Mouse (Mus musculus): ENCODE results near the gene Dhps. TPM values are rescaled to one million over a fixed set of nuclear protein-coding genes. Genes with fewer than 3 reads are reported as not detected.
"Not testable (repeated sequence)": the region's sequence is repeated elsewhere in the genome, so short reads cannot be mapped to it uniquely, and the experiment has no call there.

Gene Dhps
- total and polyA plus RNA-seq, 2 experiments from 2014 or later: 25.9 to 45.0 TPM

DNA sequence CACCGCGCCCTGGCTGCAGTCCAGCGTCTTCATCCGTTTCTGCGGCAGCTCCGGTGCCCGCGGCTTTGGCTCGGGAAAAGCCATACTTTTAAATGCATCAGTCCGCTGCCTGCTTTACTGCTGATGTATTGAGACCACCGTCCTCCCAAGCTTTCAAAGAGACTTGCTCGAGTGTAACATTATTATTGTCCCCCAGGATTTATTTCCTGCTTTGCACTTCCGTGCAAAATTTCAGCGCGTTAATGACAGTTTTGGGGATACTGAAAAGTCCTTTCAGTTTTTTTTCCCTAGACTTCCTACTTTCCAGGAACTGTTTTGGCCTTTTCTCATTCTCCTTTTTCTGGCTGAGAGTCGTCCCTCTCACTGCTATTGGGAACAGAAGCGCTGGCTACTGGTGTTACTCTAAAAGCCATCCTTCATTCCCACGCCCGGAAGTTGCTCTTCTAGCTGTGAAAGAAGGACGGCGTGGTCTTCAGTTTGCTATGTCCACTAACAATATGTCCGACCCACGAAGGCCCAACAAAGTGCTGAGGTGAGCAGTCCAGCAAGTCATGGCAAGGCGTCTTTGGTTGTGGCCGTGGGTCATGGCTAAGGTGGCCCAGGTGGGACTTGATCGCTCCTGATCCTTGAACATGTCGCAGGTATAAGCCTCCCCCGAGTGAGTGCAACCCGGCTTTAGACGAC is 9.1 kb downstream of the Dhps start, which contains the start of gene Wdr83os:
Wdr83os (plus strand) TSS at position 209 of the 684 bp plus-strand sequence.
- Histone ChIP-seq H3K27me3 (ENCODE audit: control insufficient read depth, insufficient read depth, low read length) (no peaks in the 10 kb centered on the region), H3K27ac (ENCODE audit: low read depth) (peak within 1 kb of the TSS; percentile 81), H3K36me3 (replicated peaks; ENCODE audit: control insufficient read depth, insufficient read depth, low read length) (peaks cover 23% of the 10 kb centered on the region), H3K9me3 (replicated peaks; ENCODE audit: control insufficient read depth, low read length) (no peaks in the 10 kb centered on the region), H3K9ac (replicated peaks; ENCODE audit: low read depth, low read length) (peak within 1 kb of the TSS; percentile 93), H3K4me1 (ENCODE audit: control insufficient read depth, insufficient read depth) (peaks cover 20% of the 10 kb centered on the region), H3K4me3 (ENCODE audit: low read depth, low read length) (peak within 1 kb of the TSS; percentile 74), H3K4me2 (ENCODE audit: low read depth, low read length) (peak within 1 kb of the TSS; percentile 99)
- TF ChIP-seq CTCF (IDR thresholded peaks at IDR 0.05; ENCODE audit: low read depth) (no peak), EP300 (IDR thresholded peaks at IDR 0.05; ENCODE audit: low read depth) (no peak)
- ATAC-seq (ENCODE audit: insufficient read depth, low read depth): peak; percentile 10; the same call in 1 of the 2 replicates
- peak; percentile 69 for DNase-seq (ENCODE audit: low spot score)
- WGBS: under 1% methylated on average over 30 of the region's 30 CpGs

DNA sequence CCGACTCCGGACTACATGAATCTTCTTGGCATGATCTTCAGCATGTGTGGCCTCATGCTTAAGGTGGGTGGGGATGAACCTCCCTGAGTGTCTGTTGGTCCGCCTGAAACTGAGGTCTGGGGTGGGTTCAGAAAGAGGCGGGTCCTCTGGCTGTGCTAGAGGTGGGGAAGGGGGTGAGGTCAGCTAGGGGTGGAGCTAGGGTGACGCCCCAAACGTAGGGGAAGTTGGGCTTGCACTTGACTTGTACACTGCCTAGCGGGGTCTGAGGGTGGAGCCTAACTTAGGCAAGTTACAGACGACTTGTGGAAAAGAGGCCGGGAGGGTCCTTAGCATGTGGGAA is 9.6 kb downstream of the Dhps start, which contains the start of gene Wdr83:
Wdr83 (minus strand) TSS at position 91 of the 340 bp plus-strand sequence.
- WGBS: 2% methylated on average over 9 of the region's 9 CpGs
- peak within 1 kb of the TSS; percentile 74 for H3K4me3 ChIP-seq (ENCODE audit: low read depth, low read length)
- ATAC-seq (ENCODE audit: insufficient read depth, low read depth) (peak; percentile 27; the same call in 1 of the 2 replicates), DNase-seq (ENCODE audit: low spot score) (peak; percentile 40)
- peak within 1 kb of the TSS; percentile 93 for H3K9ac ChIP-seq (replicated peaks; ENCODE audit: low read depth, low read length)
- TF ChIP-seq CTCF (IDR thresholded peaks at IDR 0.05; ENCODE audit: low read depth): no peak
- no peak for TF ChIP-seq EP300 (IDR thresholded peaks at IDR 0.05; ENCODE audit: low read depth)
- no peaks in the 10 kb centered on the region for H3K27me3 ChIP-seq (ENCODE audit: control insufficient read depth, insufficient read depth, low read length)
- H3K9me3 ChIP-seq (replicated peaks; ENCODE audit: control insufficient read depth, low read length): no peaks in the 10 kb centered on the region
- peak within 1 kb of the TSS; percentile 81 for H3K27ac ChIP-seq (ENCODE audit: low read depth)
- H3K4me1 ChIP-seq (ENCODE audit: control insufficient read depth, insufficient read depth): peaks cover 20% of the 10 kb centered on the region
- H3K4me2 ChIP-seq (ENCODE audit: low read depth, low read length): peak within 1 kb of the TSS; percentile 99
- peaks cover 22% of the 10 kb centered on the region for H3K36me3 ChIP-seq (replicated peaks; ENCODE audit: control insufficient read depth, insufficient read depth, low read length)

DNA sequence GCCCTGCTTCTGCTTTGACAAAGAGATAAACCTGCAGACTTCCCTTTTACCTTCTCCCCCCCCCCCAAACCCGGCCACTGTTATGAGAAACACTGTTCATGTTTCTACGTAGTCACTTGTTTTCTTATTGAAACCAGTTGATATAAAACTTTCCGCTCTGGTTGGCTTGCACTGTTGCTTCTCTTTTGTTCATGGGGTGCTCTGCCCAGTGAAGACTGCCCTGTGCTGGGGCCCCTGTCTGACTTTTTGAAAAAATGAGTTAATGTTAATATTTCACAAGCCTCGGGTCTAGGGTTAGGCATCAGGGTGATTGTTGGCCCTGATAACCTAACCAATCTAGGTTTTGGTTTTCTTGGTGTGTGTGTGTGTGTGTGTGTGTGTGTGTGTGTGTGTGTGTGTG is 10.6 kb downstream of the Dhps start:
- not testable (repeated sequence) for H3K9ac ChIP-seq (replicated peaks; ENCODE audit: low read depth, low read length); H3K4me3 ChIP-seq (ENCODE audit: low read depth, low read length); DNase-seq (ENCODE audit: low spot score); H3K27me3 ChIP-seq (ENCODE audit: control insufficient read depth, insufficient read depth, low read length); H3K4me2 ChIP-seq (ENCODE audit: low read depth, low read length); H3K9me3 ChIP-seq (replicated peaks; ENCODE audit: control insufficient read depth, low read length); H3K27ac ChIP-seq (ENCODE audit: low read depth); ATAC-seq (ENCODE audit: insufficient read depth, low read depth)
- peaks cover 22% of the 10 kb centered on the region for H3K36me3 ChIP-seq (replicated peaks; ENCODE audit: control insufficient read depth, insufficient read depth, low read length)
- 79% methylated on average over 4 of the region's 4 CpGs for WGBS
- peaks cover 20% of the 10 kb centered on the region for H3K4me1 ChIP-seq (ENCODE audit: control insufficient read depth, insufficient read depth)

DNA sequence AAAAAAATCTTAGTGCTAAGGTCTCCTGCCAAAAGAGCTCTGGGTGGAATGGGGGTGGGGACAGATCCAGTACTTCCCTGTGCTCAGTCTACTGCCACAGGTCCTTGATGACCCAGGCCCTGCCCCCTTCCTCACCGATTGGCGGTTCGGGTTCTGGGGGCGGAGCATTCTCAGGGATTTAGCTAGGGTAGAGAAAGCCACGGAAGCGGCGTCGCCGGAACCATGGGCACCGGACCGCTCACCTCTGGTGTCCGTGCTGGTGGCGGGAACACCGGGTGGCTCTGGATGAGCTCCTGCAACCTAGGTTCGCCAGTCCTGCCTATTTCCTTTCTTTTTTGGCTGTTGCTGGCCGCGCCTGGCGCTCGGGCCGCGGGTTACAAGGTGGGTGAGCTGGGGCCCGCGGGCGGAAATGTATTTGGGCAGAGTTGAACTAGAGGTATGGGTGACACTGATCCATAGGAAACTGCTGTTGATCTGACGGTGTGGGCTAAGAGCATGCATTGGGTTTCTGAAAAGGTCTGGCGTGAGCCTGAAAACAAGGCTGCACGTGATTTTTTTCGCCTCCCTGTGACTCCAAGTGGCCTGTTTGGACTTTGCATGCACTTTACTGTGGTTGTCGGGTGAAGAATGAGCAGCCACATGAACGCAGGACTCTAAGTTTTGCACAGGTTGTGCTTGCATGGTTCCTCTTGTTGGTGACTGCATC is 11.7 kb downstream of the Dhps start, which contains the start of gene Man2b1:
Man2b1 (plus strand) TSS at position 163 of the 706 bp plus-strand sequence.
- Histone ChIP-seq H3K9me3 (replicated peaks; ENCODE audit: control insufficient read depth, low read length) (no peaks in the 10 kb centered on the region), H3K4me3 (ENCODE audit: low read depth, low read length) (peak within 1 kb of the TSS; percentile 80), H3K9ac (replicated peaks; ENCODE audit: low read depth, low read length) (peak within 1 kb of the TSS; percentile 58), H3K4me1 (ENCODE audit: control insufficient read depth, insufficient read depth) (peaks cover 20% of the 10 kb centered on the region), H3K4me2 (ENCODE audit: low read depth, low read length) (peak within 1 kb of the TSS; percentile 93), H3K27me3 (ENCODE audit: control insufficient read depth, insufficient read depth, low read length) (no peaks in the 10 kb centered on the region), H3K36me3 (replicated peaks; ENCODE audit: control insufficient read depth, insufficient read depth, low read length) (peaks cover 31% of the 10 kb centered on the region), H3K27ac (ENCODE audit: low read depth) (peak within 1 kb of the TSS; percentile 55)
- peak; percentile 35 for TF ChIP-seq CTCF (IDR thresholded peaks at IDR 0.05; ENCODE audit: low read depth)
- TF ChIP-seq EP300 (IDR thresholded peaks at IDR 0.05; ENCODE audit: low read depth): no peak
- DNase-seq (ENCODE audit: low spot score): peak; percentile 82
- ATAC-seq (ENCODE audit: insufficient read depth, low read depth): peak; percentile 88
- WGBS: under 1% methylated on average over 30 of the region's 30 CpGs

DNA sequence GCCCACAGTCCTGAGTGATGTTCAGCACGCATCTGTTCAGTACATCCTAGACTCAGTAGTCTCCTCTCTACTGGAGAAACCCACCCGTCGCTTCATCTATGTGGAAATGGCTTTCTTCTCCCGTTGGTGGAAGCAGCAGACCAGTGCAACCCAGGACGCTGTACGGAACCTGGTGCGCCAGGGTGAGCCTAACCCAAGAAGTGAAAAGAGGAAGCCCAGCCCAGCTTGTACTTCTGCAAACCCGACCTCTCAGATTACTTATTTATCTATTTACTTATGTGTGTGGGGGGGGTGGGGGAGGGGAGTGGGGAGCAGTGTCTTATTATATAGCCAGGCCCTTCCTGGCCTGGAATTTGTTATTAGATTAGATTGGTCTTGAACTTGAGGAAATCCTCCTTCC is 13.1 kb downstream of the Dhps start:
- H3K4me3 ChIP-seq (ENCODE audit: low read depth, low read length): no peak overlapping the region
- peaks cover 36% of the 10 kb centered on the region for H3K36me3 ChIP-seq (replicated peaks; ENCODE audit: control insufficient read depth, insufficient read depth, low read length)
- H3K4me2 ChIP-seq (ENCODE audit: low read depth, low read length): no peak overlapping the region
- 75% methylated on average over 8 of the region's 8 CpGs for WGBS
- no peak for ATAC-seq (ENCODE audit: insufficient read depth, low read depth)
- no peaks in the 10 kb centered on the region for H3K9me3 ChIP-seq (replicated peaks; ENCODE audit: control insufficient read depth, low read length)
- no peak overlapping the region for H3K9ac ChIP-seq (replicated peaks; ENCODE audit: low read depth, low read length)
- no peaks in the 10 kb centered on the region for H3K27me3 ChIP-seq (ENCODE audit: control insufficient read depth, insufficient read depth, low read length)
- TF ChIP-seq CTCF (IDR thresholded peaks at IDR 0.05; ENCODE audit: low read depth) (no peak), EP300 (IDR thresholded peaks at IDR 0.05; ENCODE audit: low read depth) (no peak)
- no peak overlapping the region for H3K27ac ChIP-seq (ENCODE audit: low read depth)
- H3K4me1 ChIP-seq (ENCODE audit: control insufficient read depth, insufficient read depth): peaks cover 18% of the 10 kb centered on the region
- DNase-seq (ENCODE audit: low spot score): no peak
